Mouse (Mus musculus) MN1 (cell line): Measurements from ENCODE around the gene Slc18b1.
"Not testable (repeated sequence)": the region's sequence is repeated elsewhere in the genome, so short reads cannot be mapped to it uniquely, and the experiment has no call there.

Source experiments
- DNase-seq: peaks from one replicate; pipeline ENCODE4 v3.0.0-alpha.2; 2016; ENCODE audit warnings: low spot score

Gene Slc18b1

DNA sequence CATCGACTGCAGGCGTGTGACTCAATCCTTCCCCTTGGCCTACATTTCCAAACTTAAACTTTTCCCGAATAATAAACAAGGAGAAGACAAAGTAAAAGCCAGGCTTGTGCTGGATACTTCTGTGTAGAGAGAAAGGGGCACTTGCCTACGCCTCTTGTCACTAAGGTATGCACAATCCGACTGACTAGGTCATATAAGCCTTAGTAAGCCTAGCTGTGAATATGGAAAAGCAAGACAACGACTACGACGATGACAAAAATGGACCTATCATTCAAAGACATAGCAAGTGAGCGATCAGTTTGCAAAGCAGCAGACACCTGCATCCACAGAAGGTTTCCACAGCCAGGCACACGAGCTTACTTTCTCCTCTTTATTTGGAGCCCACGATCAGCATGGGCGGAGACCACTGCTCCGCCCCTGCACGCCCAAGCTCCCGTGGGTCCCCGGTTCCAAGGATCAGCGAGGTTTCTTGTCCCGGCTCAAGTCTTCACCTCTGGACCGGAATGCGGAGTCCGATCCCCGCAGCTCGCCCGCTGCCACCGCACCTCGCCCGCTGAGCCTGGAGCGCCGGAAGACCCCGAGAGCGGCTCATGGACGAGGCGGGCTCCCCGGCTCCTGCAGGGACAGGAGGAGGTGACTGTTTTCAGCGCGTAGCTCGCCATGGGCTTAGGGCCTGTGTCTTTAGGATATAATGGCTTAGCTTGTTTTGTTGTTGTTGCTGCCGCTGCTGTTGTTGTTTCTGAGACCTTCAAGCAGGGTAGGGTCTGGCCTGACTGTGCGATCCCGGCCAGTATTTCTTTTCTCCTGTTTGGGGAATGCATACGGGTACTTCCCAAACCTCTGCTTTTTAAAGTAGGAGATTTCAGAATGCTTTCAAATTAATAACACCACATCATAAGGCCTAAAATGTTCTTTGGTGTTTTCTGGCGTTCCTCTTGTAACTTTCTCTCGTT is at the start of gene Slc18b1:
TSS of gene Slc18b1 (plus strand) at position 436 of the 953 bp plus-strand sequence.
- DNase-seq = peak; percentile 54

- DNase-seq = no peak
These were observed 42.6 kb upstream of the Slc18b1 start for GRCm38 (mm10) chr10:23754166-23754565.

- peak; percentile 24 for DNase-seq
These were observed 19.4 kb upstream of the Slc18b1 start for GRCm38 (mm10) chr10:23777288-23777945.

DNA sequence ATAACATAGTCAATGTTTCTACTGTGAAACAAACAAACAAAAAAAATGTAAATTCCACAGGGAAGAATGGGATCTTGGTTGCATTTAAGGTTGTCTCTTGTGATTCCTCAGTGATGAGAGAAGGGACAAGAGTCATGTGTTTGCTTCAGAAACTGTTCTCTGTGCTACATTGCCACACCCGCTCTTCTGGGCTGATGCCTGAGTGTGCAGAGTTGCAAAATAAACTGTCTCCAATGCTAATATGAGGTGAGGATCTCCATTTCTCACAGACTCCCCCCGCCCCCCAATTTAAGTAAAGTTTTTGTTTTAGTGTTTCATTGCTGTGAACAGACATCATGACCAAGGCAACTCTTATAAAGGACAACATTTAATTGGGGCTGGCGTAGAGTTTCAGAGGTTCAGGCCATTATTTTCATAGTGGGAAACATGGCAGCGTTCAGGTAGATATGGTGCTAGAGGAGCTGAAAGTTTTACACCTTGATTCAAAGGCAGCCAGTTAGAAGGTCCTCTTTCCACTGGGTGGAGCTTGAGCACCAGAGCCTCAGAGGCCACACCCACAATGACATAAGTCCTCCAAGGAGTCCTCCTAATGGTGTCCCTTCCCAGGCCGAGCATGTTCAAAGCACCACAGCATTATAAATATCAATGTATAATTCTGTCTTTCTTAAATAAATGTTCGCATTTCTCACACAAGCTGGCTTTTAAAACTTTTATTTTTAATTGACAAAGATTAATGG is 16.1 kb upstream of the Slc18b1 start:
- peak; percentile 46 for DNase-seq

- no peak for DNase-seq
These were observed 14.7 kb upstream of the Slc18b1 start for GRCm38 (mm10) chr10:23781760-23782735.

DNA sequence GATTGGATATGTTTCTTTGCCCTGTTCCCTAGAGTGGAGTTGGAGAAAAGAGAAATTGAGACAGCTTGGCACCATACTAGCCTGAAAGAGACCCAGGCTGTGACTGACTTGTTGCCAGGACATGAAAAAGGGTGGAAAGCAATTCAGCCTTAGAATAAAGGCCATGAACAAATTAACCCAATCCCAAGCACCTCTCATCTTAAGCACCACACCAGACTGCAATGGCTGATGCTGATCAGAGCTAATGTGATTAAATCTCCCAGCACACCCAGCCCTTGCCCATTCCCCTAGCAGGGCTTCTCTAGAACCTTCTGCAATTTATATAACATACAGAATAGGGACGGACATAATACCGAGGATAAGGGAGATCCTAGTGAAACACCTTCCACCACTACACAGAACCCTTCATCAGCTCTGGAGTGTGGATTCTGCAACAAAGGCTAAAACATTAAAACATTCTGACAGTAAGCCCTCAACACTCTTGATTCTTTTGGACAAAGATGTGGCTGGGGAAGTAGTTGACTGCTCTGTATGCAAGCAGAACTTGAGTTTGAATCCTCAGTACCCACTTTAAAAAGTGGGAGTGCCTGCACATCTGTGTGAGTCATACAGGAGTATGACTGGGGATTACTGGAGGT is 13.8 kb upstream of the Slc18b1 start:
- DNase-seq = peak; percentile 57

- peak; percentile 44 for DNase-seq
These were observed 13.3 kb upstream of the Slc18b1 start for GRCm38 (mm10) chr10:23783493-23783884.

GRCm38 (mm10) chr10:23784121-23784520 is 12.7 kb upstream of the Slc18b1 start:
- peak; percentile 29 for DNase-seq

DNA sequence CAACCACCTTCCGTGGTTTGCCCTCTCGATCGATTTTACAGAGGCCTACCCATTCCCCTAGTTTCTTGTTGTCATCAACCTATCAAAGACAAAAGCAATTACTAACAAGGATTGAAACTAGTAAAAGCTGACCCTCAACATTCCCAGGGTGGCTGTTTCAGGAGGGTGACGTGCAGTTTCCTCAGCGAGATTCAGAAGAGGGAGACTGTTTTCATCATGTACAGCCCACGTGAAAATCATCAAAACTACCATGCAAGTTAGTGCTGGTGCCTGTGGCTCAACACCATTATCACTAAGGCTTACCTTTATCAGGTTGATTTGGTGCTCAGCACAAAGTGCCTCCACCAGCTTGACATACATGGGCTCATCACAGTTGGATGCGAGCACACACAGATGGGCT is 11.2 kb upstream of the Slc18b1 start:
- peak; percentile 18 for DNase-seq

DNA sequence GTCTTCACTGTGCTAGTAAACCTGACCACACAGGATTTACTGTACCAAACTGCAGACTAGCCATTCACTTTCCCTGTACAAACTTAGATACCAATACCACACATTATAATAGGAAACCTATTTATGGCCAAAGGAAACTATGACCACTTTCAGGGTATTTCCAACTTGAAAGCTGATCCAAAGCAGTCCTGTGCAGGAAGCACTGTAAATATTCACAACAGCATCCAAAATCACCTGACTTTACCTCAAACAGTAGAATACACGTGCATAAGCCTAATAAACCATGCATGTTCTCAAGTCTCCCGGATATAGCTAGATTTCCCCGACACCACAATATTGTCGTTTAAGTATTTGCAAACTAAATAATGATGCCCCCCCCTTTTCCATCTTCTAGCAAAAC is 10.7 kb upstream of the Slc18b1 start:
- peak; percentile 28 for DNase-seq

DNA sequence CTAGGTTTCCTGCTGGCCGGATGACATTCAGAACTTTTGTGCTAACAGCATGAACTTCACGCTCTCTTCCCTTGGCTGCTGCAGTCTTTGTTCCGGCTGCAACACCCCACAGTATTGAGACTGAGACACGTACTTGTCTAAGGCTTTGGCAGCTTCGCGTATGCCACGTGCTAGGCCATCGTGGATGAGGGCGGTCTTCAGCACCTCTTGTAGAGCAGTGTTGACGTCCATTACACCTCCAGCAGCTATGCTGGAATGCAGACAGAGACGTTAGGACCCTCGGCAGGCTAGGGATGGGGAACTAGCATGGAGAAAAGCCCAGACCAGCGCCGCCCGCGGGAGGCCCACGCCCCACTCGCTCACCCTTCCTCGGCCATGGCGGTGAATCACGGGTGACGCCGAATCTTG is 10.2 kb upstream of the Slc18b1 start:
- DNase-seq = not testable (repeated sequence)

DNA sequence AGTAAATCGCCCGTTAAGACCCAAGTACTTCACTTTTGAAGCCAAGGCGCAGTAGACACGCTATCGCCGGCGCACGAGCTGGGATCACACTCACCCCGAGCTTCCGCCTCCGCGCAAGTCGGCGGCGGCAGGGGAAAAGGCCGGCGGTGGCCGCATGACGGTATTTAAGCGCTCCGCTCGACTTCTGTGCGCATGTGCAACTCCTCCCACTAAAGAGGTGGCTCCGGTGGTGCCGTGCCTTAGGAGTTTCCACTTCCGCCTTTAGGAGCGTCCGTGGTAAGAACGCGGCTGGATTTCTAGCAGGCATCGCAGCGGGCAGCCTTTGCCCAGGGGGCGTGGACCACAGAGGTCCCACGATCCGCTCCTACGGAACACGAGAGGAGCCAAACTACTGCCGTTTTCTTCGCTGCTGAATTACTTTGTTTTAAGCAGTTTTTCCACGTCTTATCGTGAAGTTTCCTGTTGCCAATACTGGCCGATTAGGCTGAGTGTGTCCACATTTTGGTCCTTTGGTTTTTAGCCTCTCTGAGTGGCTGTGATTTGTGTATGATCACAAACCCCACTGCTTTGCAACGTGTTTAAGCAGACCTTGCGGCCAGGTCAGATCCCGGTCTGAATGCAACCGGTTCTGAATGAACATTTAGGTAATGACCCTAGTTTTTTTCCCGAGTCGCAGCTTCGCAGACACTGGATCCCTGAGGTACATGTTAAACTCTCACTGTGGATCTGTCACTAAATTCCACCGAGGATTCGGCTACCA is 9.5 kb upstream of the Slc18b1 start, which contains the start of gene Rps12:
TSS of gene Rps12 (minus strand) at position 214 of the 760 bp plus-strand sequence.
- DNase-seq = peak; percentile 100

DNA sequence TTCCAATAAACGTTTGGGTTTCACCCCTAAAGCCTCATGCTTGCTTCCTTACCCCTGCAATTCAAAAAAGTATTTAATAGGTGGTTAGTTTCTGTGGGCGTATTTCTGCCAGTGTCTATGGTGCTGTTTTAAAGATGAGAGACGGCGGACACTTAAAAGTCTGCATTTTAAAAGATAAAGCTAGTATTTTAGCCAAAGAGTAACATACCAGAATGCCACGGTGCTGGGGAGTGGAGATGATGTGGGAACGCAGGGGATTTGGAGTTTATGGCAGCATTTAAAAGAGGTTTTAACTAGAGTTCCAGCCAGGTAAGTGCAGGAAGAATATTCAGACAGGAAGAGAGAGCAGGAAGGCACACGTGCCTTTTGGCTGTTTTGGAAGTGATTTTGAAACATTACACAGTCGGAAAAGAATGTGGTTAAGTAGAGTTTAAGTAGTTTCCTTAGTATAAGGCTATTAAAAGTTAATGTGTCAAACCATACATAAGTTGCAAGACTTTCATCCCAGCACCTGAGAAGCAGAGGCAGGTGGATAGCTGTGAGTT is 8.7 kb upstream of the Slc18b1 start:
- no peak for DNase-seq

GRCm38 (mm10) chr10:23795871-23796520 is 790 bp upstream of the Slc18b1 start:
- DNase-seq = no peak

GRCm38 (mm10) chr10:23797606-23798005 is 820 bp downstream of the Slc18b1 start:
- no peak for DNase-seq

DNA sequence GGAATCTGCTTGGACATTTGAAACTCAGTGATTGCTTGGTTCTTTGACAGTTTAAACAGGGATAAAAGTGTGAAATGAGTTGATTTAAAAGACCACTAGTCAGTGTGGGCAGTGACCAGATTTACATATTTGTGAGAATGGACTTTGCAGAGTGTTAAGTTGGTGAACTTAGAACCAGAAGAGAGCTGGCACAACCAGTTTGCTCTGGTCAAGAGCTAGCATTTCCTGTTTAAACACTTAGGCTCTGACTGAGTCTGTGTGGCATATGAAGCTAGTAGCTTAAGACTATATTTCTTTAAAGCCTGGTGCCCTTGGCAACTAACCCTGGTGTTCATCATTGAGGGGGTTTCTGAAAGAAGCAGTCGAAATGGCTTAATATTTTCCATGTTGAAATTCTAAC is 1.4 kb downstream of the Slc18b1 start:
- DNase-seq = no peak

DNA sequence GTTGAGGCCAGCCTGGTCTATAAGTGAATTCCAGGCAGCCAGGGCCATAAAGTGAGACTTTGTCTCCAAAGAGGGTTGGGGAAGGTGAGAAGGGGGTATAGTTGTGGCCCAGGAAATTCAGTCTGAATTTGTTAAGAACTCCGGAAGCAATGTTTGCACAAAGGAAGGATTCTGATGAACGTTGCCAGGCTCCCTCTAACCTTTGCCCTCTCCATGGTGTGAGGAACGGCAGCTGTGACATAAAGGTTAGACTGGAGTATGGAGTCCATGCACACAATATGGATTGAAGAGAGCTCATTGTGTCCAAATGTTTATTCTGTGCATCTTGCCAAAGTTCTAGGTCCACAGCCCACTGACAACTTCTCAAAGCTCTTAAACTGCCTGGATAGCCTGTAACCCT is 3.1 kb downstream of the Slc18b1 start:
- DNase-seq = no peak

DNA sequence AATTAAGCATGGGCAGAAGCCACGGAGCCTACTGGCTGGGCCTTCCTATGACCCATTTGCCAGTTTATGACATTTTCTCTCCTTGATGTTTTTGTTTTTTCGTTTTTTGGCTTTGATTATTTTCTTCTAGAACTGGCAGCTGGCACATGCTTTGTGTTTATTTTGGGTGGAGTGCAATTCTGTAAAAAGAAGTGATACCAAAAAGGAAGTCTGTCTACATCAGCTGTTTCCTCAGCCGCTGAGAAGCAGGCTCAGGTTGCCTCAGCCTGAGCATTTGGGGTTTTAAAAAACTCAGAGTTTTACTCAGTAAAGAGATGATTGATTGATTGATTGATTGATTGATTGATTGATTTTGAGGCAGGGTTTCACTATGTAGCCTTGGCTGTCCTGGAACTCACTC is 6.1 kb downstream of the Slc18b1 start:
- no peak for DNase-seq

DNA sequence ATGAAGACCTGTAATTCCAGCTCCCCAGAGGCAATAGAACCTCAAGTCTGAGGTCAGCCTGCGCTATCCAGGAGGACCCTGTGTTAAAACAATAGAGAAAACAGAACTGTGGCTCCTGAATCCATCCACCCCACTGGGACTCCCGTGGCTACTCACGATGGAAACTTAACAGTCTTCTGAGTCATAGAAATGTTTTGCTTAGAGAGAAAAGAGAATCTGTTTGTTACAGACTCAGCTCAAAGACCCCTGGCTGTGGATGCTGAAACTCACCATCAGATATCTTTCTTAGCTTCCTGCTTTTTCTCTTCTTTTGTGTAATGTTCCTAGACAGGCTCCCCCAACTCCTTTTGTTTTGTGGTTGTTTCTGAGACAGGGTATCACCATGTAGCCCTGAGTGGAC is 7.9 kb downstream of the Slc18b1 start:
- no peak for DNase-seq
